Mouse (Mus musculus) T-helper 17 cell (primary cell): ENCODE data around the gene Tead3.

ENCODE experiments used
- in situ Hi-C, 2 experiments: fragments of 300-600 bp; cut with MboI, MseI; formaldehyde crosslinking; loops; 1 replicate in 1 of 2; 2 replicates in 1 of 2; pipeline ENCODE4 v1.15.1; 2025; ENCODE audit warnings: high pct_unique_total_duplicates in 2 of 2

Gene Tead3

GRCm38 (mm10) chr17:28311366-28312132, 39.1 kb downstream of the Tead3 start:
- in situ Hi-C loops: no loop called here

GRCm38 (mm10) chr17:28310831-28311230, 39.8 kb downstream of the Tead3 start:
- in situ Hi-C loops: no loop called here

- in situ Hi-C loops: loop anchor here (5.0 kb wide), 1 partner anchor 81 kb away; no protein-coding TSS in a partner anchor
Observed at GRCm38 (mm10) chr17:28308297-28309195, 42.1 kb downstream of the Tead3 start.

- in situ Hi-C loops: loop anchor here (5.0 kb wide), 1 partner anchor 78 kb away; no protein-coding TSS in a partner anchor
Observed at GRCm38 (mm10) chr17:28305172-28305571, 45.4 kb downstream of the Tead3 start.

GRCm38 (mm10) chr17:28300850-28301249, 49.8 kb downstream of the Tead3 start:
- in situ Hi-C loops: no loop called here

GRCm38 (mm10) chr17:28300323-28300722, 50.3 kb downstream of the Tead3 start:
- in situ Hi-C loops: no loop called here

- in situ Hi-C loops: no loop called here
Observed at GRCm38 (mm10) chr17:28299669-28300320, 50.8 kb downstream of the Tead3 start.

GRCm38 (mm10) chr17:28298888-28299287, 51.7 kb downstream of the Tead3 start:
- in situ Hi-C loops: no loop called here

GRCm38 (mm10) chr17:28294449-28295333, 55.9 kb downstream of the Tead3 start:
- in situ Hi-C loops: no loop called here

- in situ Hi-C loops: no loop called here
Observed at GRCm38 (mm10) chr17:28293716-28294115, 56.9 kb downstream of the Tead3 start.

GRCm38 (mm10) chr17:28291346-28291745, 59.3 kb downstream of the Tead3 start:
- in situ Hi-C loops: no loop called here

GRCm38 (mm10) chr17:28290671-28291070, 59.9 kb downstream of the Tead3 start:
- in situ Hi-C loops: no loop called here

GRCm38 (mm10) chr17:28290262-28290661, 60.4 kb downstream of the Tead3 start:
- in situ Hi-C loops: no loop called here

- in situ Hi-C loops: no loop called here
Observed at GRCm38 (mm10) chr17:28287980-28288379, 62.6 kb downstream of the Tead3 start.

GRCm38 (mm10) chr17:28287578-28287977, 63.0 kb downstream of the Tead3 start:
- in situ Hi-C loops: no loop called here

GRCm38 (mm10) chr17:28286964-28287363, 63.7 kb downstream of the Tead3 start:
- in situ Hi-C loops: no loop called here

GRCm38 (mm10) chr17:28286133-28286532, 64.5 kb downstream of the Tead3 start:
- in situ Hi-C loops: no loop called here

GRCm38 (mm10) chr17:28283199-28283598, 67.4 kb downstream of the Tead3 start:
- in situ Hi-C loops: no loop called here

- in situ Hi-C loops: no loop called here
Observed at GRCm38 (mm10) chr17:28281866-28282441, 68.7 kb downstream of the Tead3 start.
